Mouse (Mus musculus) heart, embryonic 14.5 days (tissue): ENCODE data around the gene Car15. TPM values are rescaled to one million over a fixed set of nuclear protein-coding genes. Genes with fewer than 3 reads are reported as not detected.

ENCODE experiments used
- ATAC-seq: fragments of 200-750 bp; cut with Nextera tagmentation; 2 replicates; pipeline ENCODE4 v1.8.0; 2017; ENCODE audit warnings: low read depth, moderate TSS enrichment; ENCODE audit not compliant: insufficient number of reproducible peaks, insufficient read depth, low FRiP score
- H3K27ac ChIP-seq, 2 experiments: fragments of 200-500 bp in 1 of 2; fragments of 300-500 bp in 1 of 2; sonication (generic) in 1 of 2; replicated peaks in 1 of 2; 2 replicates each; pipeline ENCODE4 v1.5.1; 2012 to 2014; ENCODE audit warnings: low read depth in 2 of 2, low read length in 2 of 2, control low read depth in 1 of 2, mild to moderate bottlenecking in 1 of 2, mixed read lengths in 1 of 2; ENCODE audit not compliant: control insufficient read depth in 1 of 2, insufficient read depth in 1 of 2
- H3K27me3 ChIP-seq: fragments of 300-500 bp; sonication (generic); 2 replicates; pipeline ENCODE4 v1.6.1; 2014; ENCODE audit warnings: mild to moderate bottlenecking, low read length, control low read depth; ENCODE audit not compliant: control insufficient read depth, insufficient read depth
- H3K36me3 ChIP-seq: fragments of 300-500 bp; sonication (generic); 2 replicates; pipeline ENCODE4 v1.6.1; 2014; ENCODE audit warnings: mild to moderate bottlenecking, control low read depth, low read length, mixed read lengths; ENCODE audit not compliant: control insufficient read depth, insufficient read depth
- H3K4me1 ChIP-seq, 2 experiments: fragments of 200-500 bp in 1 of 2; fragments of 300-500 bp in 1 of 2; sonication (generic) in 1 of 2; 2 replicates each; pipeline ENCODE4 v1.6.1; 2012 to 2014; ENCODE audit warnings: low read length in 2 of 2, control low read depth in 1 of 2, mixed read lengths in 1 of 2; ENCODE audit not compliant: control insufficient read depth in 2 of 2, insufficient read depth in 2 of 2
- H3K4me2 ChIP-seq: fragments of 300-500 bp; sonication (generic); 2 replicates; pipeline ENCODE4 v1.6.1; 2014; ENCODE audit warnings: mild to moderate bottlenecking, low read length
- H3K4me3 ChIP-seq, 2 experiments: fragments of 200-500 bp in 1 of 2; fragments of 300-500 bp in 1 of 2; sonication (generic) in 1 of 2; 2 replicates each; pipeline ENCODE4 v1.5.1; 2012 to 2014; ENCODE audit warnings: low read length in 2 of 2, mild to moderate bottlenecking in 2 of 2, control low read depth in 1 of 2, low read depth in 1 of 2, moderate library complexity in 1 of 2; ENCODE audit not compliant: control insufficient read depth in 1 of 2, insufficient read depth in 1 of 2
- H3K9ac ChIP-seq: fragments of 300-500 bp; sonication (generic); 2 replicates; pipeline ENCODE4 v1.6.1; 2014; ENCODE audit warnings: mild to moderate bottlenecking, low read length
- H3K9me3 ChIP-seq: fragments of 300-500 bp; sonication (generic); 2 replicates; pipeline ENCODE4 v1.6.1; 2016; ENCODE audit warnings: low read length, control low read depth; ENCODE audit not compliant: control insufficient read depth
- WGBS: fragments of 180-500 bp; shearing (Covaris S2); extraction: QIAGEN DNeasy Blood & Tissue Kit; methylation state at CpG from one replicate; pipeline ENCODE4 v1.1.7; 2014; 5-methylcytosine and 5-hydroxymethylcytosine counted together
- polyA plus RNA-seq: library from polyadenylated mRNA; unstranded; fragments of >200 nt; fragmentation: Nextera tagmentation; extraction: Ambion mirVana; gene quantifications from 2 replicates; pipeline ENCODE4 v1.2.1, GENCODE M21; 2014

Gene Car15
- polyA plus RNA-seq, 1 experiment from 2014 or later = 1.0 TPM

DNA sequence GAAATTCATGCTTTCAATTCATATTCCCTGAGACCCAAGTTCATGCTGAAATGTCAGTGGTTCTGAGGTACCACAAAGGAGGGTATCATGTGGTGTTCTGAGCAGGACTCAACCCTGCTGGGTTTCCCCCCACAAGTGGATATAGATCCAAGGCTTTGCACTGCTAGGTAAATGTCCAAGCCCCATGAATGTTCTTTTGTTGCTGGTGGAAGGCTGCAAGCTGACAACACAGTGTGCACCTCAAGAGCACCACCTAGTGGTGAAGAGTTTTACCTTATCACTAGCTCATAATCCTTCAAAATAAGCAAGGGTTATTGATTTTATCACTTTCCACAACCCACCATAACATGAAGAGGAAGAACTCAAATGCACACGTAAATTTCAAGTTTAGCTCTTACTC, 10.8 kb upstream of the Car15 start:
- no peak overlapping the region for H3K9ac ChIP-seq
- WGBS = 19% methylated on average over 1 of the region's 1 CpGs
- H3K9me3 ChIP-seq = no peaks in the 10 kb centered on the region

DNA sequence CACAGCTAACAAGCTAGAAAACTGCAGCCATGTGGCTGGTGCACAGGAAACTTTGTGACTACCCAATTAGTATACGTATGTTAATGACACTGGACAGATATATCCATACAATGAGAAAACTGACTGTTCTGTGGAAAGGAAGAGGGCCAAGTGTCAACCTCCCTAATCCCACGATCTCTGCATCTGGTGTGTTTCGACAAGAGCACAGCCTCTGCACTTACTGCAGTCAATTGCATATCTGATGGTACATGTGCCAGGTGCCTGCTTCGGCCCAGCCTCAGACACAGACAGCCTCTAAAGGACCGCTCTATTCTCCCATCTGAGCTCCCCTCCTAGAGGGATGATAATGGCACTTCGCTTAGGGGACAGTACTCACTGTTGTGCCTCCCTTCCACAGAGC, 10.3 kb upstream of the Car15 start:
- H3K4me3 ChIP-seq = no peak overlapping the region
- no peaks in the 10 kb centered on the region for H3K4me1 ChIP-seq
- no peaks in the 10 kb centered on the region for H3K9me3 ChIP-seq
- H3K27ac ChIP-seq = no peak overlapping the region
- 85% methylated on average over 6 of the region's 6 CpGs for WGBS
- H3K9ac ChIP-seq = no peak overlapping the region
- H3K4me2 ChIP-seq = no peak overlapping the region
- H3K27me3 ChIP-seq = no peaks in the 10 kb centered on the region
- ATAC-seq = no peak; the same call in 1 of the 2 replicates
- H3K36me3 ChIP-seq = peaks cover 94% of the 10 kb centered on the region

More for the DNA sequence above, 10.8 kb upstream of the Car15 start:
- no peak for ATAC-seq
- Histone ChIP-seq H3K36me3 (peaks cover 94% of the 10 kb centered on the region), H3K4me2 (no peak overlapping the region), H3K27ac (no peak overlapping the region), H3K4me1 (no peaks in the 10 kb centered on the region), H3K4me3 (no peak overlapping the region), H3K27me3 (no peaks in the 10 kb centered on the region)

DNA sequence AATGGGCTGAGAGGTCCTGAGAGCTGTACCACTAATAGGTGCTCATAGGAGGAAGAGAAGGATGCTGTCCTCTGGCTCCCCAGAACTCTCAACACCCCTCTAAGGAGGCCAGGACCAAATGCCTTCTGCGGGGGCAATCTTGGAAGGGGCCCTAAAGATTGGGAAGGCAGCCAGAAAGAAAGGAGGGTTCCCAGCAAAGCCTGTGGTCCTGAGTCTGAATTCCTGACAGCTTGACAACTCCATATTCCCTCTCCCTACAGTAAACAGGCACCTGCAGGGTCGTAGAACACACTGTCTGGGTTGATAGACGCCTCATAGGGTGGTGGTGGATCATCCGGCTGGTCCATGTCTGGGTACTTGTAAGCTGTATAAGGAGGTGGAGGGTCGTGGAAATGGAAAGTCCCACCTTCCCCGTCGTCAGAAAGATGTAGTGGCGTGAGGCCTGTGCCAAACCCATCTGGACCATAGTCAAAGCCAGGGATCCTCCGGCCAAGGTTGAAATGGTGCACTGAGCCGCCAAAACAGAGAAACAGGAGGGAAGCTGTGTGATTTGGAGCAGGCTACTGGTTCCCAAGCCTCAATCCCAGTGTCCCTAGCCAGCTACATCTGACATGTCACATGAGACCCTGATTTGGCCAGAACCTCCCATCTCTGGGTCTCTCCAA, 5.7 kb upstream of the Car15 start:
- Histone ChIP-seq H3K4me2 (no peak overlapping the region), H3K9ac (no peak overlapping the region), H3K4me3 (no peak overlapping the region), H3K27me3 (no peaks in the 10 kb centered on the region), H3K9me3 (no peaks in the 10 kb centered on the region), H3K27ac (no peak overlapping the region), H3K4me1 (no peaks in the 10 kb centered on the region), H3K36me3 (peaks cover 89% of the 10 kb centered on the region)
- 94% methylated on average over 10 of the region's 10 CpGs for WGBS
- no peak for ATAC-seq

DNA sequence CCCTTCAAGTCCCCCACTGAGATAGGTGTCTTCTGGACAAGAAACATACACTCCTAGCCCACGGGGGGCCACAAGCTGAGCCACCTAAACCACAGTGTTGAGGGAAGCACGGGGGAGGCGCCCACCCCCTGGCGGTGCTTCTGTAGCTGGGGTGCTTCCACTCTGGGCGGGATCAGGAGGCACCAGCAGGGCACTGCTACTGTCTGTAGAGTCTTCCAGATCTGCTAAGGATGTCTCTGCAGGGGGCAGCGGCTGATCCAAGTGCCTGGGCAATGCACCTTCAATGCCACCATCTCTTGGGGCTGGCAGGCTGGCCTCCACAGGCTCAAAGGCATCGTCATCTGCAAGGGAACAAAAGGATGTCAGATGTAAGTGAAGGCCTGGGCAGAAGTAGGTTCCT, 4.3 kb upstream of the Car15 start:
- Histone ChIP-seq H3K9ac (no peak overlapping the region), H3K4me1 (no peaks in the 10 kb centered on the region), H3K36me3 (peaks cover 75% of the 10 kb centered on the region), H3K4me3 (no peak overlapping the region), H3K4me2 (no peak overlapping the region), H3K27me3 (no peaks in the 10 kb centered on the region), H3K27ac (no peak overlapping the region), H3K9me3 (no peaks in the 10 kb centered on the region)
- 92% methylated on average over 7 of the region's 7 CpGs for WGBS
- no peak for ATAC-seq

DNA sequence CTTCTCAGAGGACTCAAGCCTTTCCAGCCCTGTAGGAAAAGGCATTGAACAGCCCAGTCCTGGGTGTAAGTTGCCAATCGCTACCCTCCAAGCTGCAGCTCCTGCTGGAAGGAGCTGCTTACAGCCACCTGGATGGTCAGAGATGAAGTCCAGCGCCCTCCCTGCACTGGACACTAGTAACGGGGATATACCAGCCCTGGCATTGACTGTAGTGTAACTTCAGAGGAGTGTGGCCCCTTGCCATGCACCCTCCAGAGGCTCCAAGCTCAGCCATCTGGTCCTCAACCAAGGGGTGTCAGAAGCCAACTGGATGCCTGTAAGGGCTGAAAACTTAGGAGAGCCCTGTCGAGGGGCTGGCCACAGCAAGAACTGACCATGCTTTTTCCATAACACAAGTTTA, 1.8 kb upstream of the Car15 start:
- no peak overlapping the region for H3K4me3 ChIP-seq
- peaks cover 19% of the 10 kb centered on the region for H3K27me3 ChIP-seq
- no peaks in the 10 kb centered on the region for H3K4me1 ChIP-seq
- H3K4me2 ChIP-seq = no peak overlapping the region
- no peak for ATAC-seq
- H3K27ac ChIP-seq = no peak overlapping the region
- H3K9me3 ChIP-seq = no peaks in the 10 kb centered on the region
- 88% methylated on average over 4 of the region's 4 CpGs for WGBS
- peaks cover 51% of the 10 kb centered on the region for H3K36me3 ChIP-seq
- no peak overlapping the region for H3K9ac ChIP-seq

DNA sequence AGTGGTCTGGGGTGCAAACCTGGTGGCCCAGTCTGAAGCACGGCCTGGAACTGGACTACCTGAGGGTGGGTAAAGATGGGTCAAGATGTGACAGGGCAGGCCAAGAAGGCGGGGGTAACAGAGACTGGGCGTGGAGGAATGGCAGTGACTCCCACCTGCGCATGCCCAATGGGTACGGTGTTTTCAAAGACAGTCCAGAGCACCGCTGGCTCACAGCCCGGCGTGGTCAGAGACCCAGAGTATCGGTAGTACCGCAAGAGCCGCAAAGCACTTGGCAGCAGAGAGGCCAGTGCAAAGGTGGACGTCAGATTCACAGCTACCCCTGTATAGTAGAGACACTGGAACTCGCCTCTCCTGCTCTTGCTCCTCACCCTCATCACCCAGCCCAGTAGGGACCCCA, 2.7 kb downstream of the Car15 start:
- Histone ChIP-seq H3K27ac (no peak overlapping the region), H3K4me2 (no peak overlapping the region), H3K9me3 (no peaks in the 10 kb centered on the region), H3K4me3 (no peak overlapping the region), H3K4me1 (peaks cover 2 to 7% of the 10 kb centered on the region in 2 experiments; a peak in 2 of 4 replicates), H3K27me3 (peaks cover 64% of the 10 kb centered on the region), H3K36me3 (0 out of 2 replicates have a peak, but pooled peaks cover 6% of the 10 kb centered on the region), H3K9ac (no peak overlapping the region)
- 51% methylated on average over 13 of the region's 13 CpGs for WGBS
- ATAC-seq = no peak

DNA sequence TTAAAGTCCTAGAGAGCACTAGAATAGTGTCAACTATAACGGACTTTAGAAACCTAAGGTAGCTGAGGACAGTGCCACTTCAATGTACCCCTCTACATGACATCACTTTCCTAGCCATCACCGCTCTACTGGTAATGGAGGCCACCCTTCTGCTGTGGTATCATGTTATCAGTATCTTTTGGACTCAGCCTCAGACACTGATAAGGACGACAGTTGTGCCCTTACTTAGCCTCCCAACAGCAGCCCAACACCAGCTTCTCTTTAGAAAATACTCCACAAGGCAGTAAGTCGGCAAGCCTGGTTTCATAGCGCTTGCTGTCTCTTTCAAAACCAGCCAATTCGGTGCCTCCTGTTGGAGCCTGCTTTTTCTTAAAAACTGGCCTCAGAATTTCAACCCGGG, 3.6 kb downstream of the Car15 start:
- Histone ChIP-seq H3K9ac (no peak overlapping the region), H3K36me3 (no peaks in the 10 kb centered on the region), H3K4me1 (peaks cover 2 to 7% of the 10 kb centered on the region in 2 experiments; a peak in 2 of 4 replicates), H3K27ac (no peak overlapping the region), H3K27me3 (peaks cover 73% of the 10 kb centered on the region), H3K4me3 (peak overlapping the region in 1 of 2 experiments; percentile 61; a peak in 2 of 4 replicates), H3K4me2 (peak overlapping the region; percentile 99), H3K9me3 (no peaks in the 10 kb centered on the region)
- no peak for ATAC-seq
- 46% methylated on average over 7 of the region's 7 CpGs for WGBS
